Mouse (Mus musculus) brown adipose tissue, adult 24 weeks (tissue): ENCODE data around the gene Pklr. TPM values are rescaled to one million over a fixed set of nuclear protein-coding genes. Genes with fewer than 3 reads are reported as not detected.

Experiments used
- H3K27ac ChIP-seq: fragments of 200-500 bp; replicated peaks from 2 replicates; pipeline ENCODE4 v1.5.1; 2012; ENCODE audit warnings: low read depth, mild to moderate bottlenecking, low read length
- H3K4me1 ChIP-seq: fragments of 200-500 bp; 2 replicates; pipeline ENCODE4 v1.6.1; 2012; ENCODE audit warnings: low read length, mixed read lengths; ENCODE audit not compliant: control insufficient read depth, insufficient read depth, insufficient read length
- H3K4me3 ChIP-seq: fragments of 200-500 bp; 2 replicates; pipeline ENCODE4 v1.5.1; 2012; ENCODE audit warnings: low read depth, mild to moderate bottlenecking, low read length, moderate library complexity; ENCODE audit not compliant: insufficient read depth
- polyA plus RNA-seq: library from polyadenylated mRNA; stranded (reverse); fragments of >200 nt; gene quantifications from 2 replicates; pipeline ENCODE4 v1.2.4, GENCODE M21; 2012; ENCODE audit not compliant: missing spikeins, insufficient read depth, insufficient read length

Gene Pklr
- polyA plus RNA-seq, 1 experiment, result not detected

DNA sequence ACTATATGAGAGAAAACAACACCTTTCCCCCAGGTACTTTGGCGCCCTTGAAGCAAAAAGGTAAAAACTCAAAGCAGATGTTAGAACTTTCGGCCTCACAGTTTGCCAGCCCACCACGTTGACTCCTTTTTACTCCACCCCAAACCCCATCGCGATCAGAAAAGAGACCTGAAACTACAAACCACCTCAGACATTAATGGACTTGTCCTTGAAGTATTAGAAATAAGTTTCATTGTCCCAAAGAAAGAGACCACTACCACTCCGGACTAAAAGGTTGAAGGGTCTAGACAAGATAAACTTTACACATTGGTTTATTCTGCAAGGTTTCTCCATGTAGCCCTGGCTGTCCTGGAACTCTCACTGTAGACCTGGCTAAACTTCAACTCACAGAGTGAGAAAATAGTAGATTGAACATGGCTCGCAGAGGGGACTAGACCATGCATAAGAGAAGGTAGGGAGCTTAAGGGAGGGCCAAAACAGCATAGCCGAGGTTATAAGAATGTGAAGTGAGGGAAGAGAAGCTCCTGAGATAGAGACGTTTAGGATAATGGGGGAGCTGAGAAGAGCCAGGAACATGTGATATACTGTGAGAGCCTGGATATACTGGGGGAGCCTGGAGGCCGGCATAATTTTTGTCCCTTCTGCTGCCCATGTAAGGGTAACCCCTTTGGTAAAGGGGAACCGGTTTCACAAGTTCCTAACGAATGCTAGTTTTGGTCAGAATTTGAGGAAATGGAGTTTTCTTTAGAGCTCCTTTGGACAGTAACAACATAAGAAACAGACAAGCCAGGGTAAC is 33.2 kb upstream of the Pklr start:
- Histone ChIP-seq H3K27ac (no peak overlapping the region), H3K4me3 (no peak overlapping the region), H3K4me1 (peaks cover 6% of the 10 kb centered on the region)

DNA sequence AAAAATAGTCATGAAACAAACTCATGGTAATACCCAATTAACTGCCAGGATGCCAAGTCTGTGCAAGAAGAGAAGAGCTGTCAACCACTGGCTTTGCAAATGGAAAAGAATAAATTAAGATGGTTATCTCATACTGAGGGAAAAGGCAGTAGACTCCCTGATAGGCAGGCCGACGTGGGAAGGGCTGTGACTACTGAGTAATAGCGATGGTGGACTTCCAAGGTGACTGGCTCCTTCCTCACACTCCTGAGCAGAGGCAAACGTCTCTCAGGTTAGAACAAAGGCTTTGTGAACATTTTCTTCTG is 32.7 kb upstream of the Pklr start:
- H3K27ac ChIP-seq, result no peak overlapping the region
- H3K4me1 ChIP-seq, result peaks cover 6% of the 10 kb centered on the region
- H3K4me3 ChIP-seq, result no peak overlapping the region

DNA sequence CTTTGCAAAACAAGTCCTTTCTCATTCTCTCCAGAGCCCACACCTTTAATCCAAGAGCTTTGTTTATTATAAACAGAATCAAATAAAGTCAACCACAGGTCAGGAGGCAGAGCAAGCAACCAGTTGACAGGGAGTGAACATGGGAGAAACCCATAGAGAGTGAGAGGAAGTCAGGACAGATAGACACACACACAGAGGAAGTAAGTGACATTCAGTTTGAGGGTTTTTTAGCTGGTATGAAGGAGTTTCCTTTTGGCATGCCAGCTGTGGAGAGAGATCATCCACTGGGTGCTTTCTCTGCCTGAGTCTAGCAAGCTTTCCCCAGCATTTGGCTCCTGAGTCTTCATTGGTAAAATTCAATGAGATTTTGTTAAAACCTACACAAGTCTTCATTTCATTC is 29.1 kb upstream of the Pklr start:
- H3K4me3 ChIP-seq, result no peak overlapping the region
- no peaks in the 10 kb centered on the region for H3K4me1 ChIP-seq
- no peak overlapping the region for H3K27ac ChIP-seq

DNA sequence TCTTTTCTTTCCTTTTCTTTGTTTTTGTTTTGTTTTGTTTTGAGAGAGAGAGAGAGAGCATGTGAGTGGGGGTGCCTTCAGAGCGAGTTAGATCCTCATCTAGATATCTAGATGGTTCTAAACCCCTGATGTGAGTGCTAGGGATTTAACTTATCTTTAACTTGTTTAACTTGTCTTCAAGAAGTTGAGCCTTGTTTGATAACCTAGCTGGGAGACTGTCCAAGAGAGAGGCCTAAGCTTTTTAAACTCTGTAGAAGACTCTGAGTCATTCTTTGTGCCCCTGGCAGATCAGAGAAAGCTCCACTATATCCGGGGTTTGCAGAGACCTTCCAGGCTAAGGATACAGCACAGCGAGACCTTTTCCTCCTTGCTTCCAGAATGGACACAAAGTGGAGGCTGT is 28.4 kb upstream of the Pklr start:
- no peaks in the 10 kb centered on the region for H3K4me1 ChIP-seq
- H3K4me3 ChIP-seq, result no peak overlapping the region
- H3K27ac ChIP-seq, result no peak overlapping the region

DNA sequence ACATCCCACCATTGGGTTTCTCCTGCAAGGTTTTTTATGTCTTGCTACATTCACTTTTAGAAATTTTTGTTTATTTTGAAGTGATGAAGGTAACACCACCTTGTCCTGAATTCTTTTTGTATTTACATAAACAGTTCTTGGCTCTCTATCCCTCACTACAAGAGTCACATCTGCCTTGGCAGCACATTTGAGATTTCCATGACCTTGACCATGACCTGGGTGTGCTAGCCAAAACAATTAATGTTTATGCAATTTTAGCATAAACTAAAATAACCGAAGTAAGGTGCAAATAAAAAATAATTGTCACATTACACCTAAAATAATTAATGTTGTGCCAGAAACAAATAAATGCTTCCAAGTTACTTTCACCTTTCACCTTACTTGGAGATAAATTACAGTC is 27.8 kb upstream of the Pklr start:
- Histone ChIP-seq H3K4me1 (no peaks in the 10 kb centered on the region), H3K27ac (no peak overlapping the region), H3K4me3 (no peak overlapping the region)

DNA sequence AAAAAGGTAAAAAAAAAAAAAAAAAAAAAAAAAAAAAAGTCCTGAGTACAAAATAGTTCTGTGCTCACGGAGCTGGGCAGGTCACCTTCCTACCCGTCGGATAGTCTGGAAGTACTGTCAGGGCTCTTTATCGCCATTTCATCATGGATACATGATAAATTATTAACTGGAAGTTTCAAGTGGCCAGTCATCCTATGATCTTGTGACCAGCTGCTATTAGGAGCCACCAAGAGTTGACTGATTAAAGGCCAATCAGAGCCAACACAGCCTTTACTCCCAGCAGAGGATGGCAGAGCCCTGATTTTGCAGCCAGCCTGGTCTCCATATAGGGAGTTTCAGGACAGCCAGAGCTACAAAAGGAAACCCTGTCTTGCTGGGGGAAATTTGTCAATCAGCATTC is 22.9 kb upstream of the Pklr start:
- Histone ChIP-seq H3K4me1 (no peaks in the 10 kb centered on the region), H3K27ac (no peak overlapping the region), H3K4me3 (no peak overlapping the region)

DNA sequence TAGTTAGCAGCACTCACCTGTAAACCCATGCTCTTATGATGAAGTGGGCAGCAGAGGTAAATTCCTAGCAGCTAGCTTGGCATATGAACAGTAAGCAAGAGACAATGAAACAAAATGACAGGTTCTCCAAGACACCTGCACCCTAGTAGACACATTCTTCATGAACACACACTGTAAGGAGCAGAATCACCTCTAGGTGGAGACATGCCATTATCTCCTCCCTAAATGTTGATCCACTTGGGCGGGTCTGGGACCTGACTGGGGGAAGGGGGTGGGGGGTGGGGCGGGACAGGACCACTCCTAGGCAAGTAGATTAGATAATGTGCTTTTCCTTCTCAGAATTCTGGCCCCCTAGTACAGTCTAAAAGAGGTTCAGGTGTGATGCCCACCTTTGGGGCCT is 20.4 kb upstream of the Pklr start:
- Histone ChIP-seq H3K4me3 (no peak overlapping the region), H3K4me1 (no peaks in the 10 kb centered on the region), H3K27ac (no peak overlapping the region)

DNA sequence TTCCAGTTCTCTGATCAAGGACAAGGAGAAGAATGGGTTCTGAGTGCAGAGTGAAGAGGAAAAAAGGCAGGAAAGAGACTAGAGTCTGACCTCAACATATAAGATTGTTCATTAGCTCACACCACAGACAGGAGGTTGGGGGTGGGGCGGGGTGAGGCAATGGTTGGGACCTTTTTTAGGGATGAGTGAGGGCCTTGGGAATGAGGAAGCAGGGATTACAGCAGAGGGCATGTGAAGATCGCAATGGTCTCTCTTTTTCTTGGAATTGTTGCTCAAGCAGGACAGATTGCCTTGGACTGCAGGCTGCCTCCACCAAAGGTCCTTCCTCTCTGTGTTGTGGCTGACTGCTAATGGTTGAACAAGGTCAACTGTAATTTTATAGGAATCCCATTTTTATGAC is 12.6 kb upstream of the Pklr start:
- no peak overlapping the region for H3K4me3 ChIP-seq
- H3K4me1 ChIP-seq, result peaks cover 5% of the 10 kb centered on the region; the same call in 1 of the 2 replicates
- H3K27ac ChIP-seq, result no peak overlapping the region

DNA sequence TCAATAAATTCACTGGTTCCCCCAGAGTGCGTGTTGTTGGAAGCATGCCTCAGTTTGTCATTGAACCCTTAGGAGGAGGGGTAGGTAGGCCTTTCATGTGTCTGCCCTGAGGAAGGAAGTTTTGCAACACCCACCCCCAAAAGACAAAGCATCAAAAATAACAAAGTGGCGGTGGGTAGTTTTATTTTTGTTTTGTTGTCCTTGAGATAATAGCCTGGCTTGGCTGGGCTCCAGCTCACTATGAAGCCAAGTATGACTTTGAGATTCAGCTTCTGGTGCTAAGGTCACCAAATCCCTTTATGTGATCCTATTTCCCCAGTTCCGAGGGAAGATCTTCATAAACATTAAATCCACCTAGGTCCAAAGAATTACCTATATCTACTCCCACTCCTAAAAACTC is 11.7 kb upstream of the Pklr start:
- Histone ChIP-seq H3K4me1 (peaks cover 5% of the 10 kb centered on the region; the same call in 1 of the 2 replicates), H3K4me3 (no peak overlapping the region), H3K27ac (no peak overlapping the region)

DNA sequence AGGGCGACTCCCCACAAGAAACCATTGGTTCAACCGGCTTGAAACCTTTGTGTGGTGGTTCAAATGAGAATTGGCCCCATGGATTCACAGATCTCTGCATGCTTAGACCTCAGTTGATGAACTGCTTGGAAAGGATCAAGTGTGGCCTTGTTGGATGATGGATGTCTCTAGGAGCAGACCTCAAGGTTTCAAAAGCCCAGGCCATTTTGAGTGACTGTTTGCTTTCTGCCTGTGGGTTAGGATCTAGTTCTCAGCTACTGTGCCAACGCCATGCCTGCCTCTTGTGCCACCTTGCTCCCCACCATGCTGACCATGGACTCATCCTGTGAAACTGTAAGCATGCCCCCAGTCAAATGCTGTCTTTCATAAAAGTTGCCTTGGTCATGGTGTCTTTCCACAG is 10.0 kb upstream of the Pklr start:
- H3K4me1 ChIP-seq, result peaks cover 5% of the 10 kb centered on the region; the same call in 1 of the 2 replicates
- no peak overlapping the region for H3K4me3 ChIP-seq

DNA sequence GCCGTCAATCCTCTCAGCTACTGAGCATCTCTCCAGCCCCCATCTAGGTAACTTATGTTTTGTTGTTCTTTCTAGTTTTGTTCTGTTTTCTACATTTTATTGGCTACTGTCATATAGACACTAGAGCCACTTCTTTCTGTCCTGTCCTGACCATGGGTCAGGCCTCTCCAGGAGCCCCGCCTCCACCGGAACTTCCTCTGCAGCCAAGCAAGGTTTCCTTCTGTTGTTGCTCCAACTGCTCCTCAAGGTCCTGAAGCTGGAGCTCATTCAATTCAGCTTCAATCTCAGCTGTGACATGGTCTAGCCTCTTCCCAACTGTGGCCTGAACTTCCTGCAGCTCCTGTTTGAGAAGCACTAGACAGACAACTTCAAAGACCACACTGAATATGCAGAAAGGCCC is 6.0 kb upstream of the Pklr start:
- Histone ChIP-seq H3K4me3 (no peak overlapping the region), H3K27ac (no peak overlapping the region), H3K4me1 (no peaks in the 10 kb centered on the region)

More for the DNA sequence above, 10.0 kb upstream of the Pklr start:
- no peak overlapping the region for H3K27ac ChIP-seq

DNA sequence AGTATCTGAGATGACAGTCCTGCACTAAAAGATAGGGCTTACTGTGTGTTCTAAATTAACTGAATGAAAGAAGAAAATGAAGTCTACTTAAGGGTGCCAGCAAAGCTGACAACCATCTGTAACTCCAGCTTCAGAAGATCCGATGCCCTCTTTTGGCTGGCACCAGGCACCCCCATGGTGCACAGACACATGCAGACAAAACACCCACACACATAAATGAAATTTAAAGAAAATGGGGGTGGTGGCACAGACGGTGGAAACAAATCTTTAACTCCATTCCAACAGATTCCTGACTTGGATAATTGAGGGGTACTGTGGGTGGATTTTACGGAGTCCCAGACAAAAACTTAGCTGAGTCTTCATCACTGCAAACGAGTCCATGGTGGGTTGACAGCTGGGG is 4.1 kb upstream of the Pklr start:
- Histone ChIP-seq H3K4me3 (no peak overlapping the region), H3K4me1 (no peaks in the 10 kb centered on the region), H3K27ac (no peak overlapping the region)

DNA sequence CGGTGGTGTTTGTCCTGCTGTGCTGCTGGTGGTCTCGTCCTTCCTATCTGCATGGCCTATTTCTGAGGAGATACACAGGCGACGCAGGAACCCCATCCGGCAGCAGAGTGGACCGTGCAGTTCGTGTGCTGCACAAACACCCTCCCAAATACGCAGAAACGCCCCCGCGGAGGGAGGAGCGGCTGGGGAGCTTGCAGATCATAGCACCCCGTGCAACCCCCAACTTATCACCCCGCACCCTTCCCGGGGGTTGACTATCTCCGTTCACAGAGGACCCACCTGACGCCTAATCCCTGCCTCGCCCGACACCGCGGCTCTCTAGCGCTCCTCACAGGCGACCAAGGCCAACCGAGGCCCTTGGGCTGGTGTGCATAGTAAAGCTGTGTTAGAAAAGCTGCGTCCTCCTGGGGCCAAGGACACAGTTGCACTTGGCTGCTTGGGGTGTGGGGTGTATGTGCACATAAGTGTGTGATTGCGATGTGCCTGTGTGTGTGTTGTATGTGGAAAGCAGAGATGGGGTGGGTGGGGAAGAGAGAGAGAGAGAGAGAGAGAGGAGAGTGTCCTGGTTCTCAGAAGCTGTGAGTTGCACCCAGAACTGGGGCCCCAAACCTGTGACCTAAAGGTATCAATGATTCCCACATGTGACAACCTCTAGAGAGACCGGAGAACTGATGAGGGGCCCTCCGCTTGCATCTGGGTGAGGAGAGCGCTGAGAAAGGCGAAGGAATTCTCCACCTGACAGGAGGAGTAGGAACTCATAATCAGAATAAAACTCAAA is 3.5 kb upstream of the Pklr start:
- H3K27ac ChIP-seq, result no peak overlapping the region
- H3K4me1 ChIP-seq, result no peaks in the 10 kb centered on the region
- 0 out of 2 replicates have a peak overlapping the region, but pooled peaks have one; percentile 12 for H3K4me3 ChIP-seq

DNA sequence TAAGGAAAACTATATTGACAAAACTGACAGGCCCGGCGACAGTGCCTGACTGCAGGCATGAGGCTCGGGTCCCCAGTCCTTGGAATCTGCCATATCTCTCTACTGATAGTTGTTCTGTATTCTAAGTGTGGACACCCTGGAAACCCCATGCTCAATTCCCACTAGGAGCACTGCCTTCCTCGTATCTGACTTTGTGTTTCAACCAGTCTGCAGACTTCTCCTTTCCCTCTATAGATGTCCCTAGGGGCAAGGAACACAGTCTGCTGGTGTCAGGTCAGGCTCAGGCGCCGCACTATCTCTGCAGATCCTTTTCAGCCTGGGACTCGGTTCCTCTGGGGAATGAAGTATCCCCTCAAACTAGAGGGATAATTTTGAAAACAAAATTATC is 2.9 kb upstream of the Pklr start:
- Histone ChIP-seq H3K4me1 (no peaks in the 10 kb centered on the region), H3K27ac (no peak overlapping the region), H3K4me3 (no peak overlapping the region)

DNA sequence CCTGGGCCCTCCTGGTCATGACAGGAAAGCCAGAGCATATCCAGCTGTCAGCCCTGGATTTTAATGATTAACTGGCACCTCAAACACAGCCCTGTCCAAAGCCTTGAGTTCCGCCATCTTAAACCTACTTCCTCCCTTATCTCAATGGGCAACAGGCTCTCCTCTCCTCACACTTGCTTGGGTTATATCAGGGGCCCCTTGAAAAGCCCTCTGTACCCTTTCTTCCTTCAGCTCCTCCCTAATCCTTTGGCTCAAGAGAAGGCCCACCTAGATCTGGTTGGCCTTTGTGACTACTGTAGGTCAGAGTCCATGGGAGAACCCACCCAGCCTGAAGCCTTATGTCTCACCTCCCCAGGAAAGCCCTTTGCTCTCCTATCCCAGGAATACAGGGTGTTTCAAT is 2.2 kb upstream of the Pklr start:
- H3K27ac ChIP-seq, result no peak overlapping the region
- no peak overlapping the region for H3K4me3 ChIP-seq
- no peaks in the 10 kb centered on the region for H3K4me1 ChIP-seq

DNA sequence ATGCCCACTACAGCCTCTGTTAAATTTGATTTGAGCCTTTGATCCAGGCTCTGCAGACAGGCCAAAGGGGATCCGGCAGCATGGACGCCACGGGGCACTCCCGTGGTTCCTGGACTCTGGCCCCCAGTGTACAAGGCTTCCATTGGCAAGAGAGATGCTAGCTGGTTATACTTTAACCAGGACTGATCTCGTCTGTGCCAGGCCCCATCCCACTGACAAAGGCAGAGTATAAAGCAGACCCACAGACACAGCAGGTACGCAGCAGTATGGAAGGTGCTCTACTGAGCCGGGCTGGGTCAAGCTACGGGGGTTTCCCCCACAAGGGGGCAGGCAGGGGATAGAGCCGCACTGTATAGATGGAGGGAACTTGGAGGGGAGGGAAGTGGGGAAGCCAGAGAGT is 423 bp downstream of the Pklr start:
- H3K4me1 ChIP-seq, result no peaks in the 10 kb centered on the region
- H3K27ac ChIP-seq, result no peak overlapping the region
- H3K4me3 ChIP-seq, result no peak overlapping the region
